Mouse (Mus musculus): ENCODE data around the gene Pgp.

GRCm38 (mm10) chr17:24474557-24474956 lies 4.4 kb downstream of the Pgp start:
- TF ChIP-seq POLR2A (IDR thresholded peaks at IDR 0.05; ENCODE audit: insufficient read depth, low read depth, low read length): no peak
- TF ChIP-seq CTCF (IDR thresholded peaks at IDR 0.05; ENCODE audit: insufficient read depth, low read depth, low read length): no peak

All from olfactory bulb, adult 2 months (tissue).